Mouse (Mus musculus): Measurements from ENCODE around the gene Figla.

GRCm38 (mm10) chr6:86016793-86017350 lies 901 bp downstream of the Figla start:
- TF ChIP-seq CTCF (IDR thresholded peaks at IDR 0.05; ENCODE audit: low read depth, low read length) = no peak
- TF ChIP-seq POLR2A (IDR thresholded peaks at IDR 0.05; ENCODE audit: borderline replicate concordance, low read depth, low read length) = no peak
